Mouse (Mus musculus) kidney, postnatal 4 days (tissue): ENCODE measurements at regions not wholly inside any gene's neighbourhood (a gene's known extent, or its start where the extent isn't known, plus 50 kb on each side); places are given as distances from the start of the nearest gene placed in this dataset.

Experiments used
- DNase-seq, 2 experiments: peaks; one replicate each; pipeline ENCODE4 v3.0.0; 2021; ENCODE audit warnings: mixed read lengths in 2 of 2

- DNase-seq = no peak
These were observed 248.2 kb upstream of the Htr2a start for GRCm38 (mm10) chr14:74392419-74392818.

GRCm38 (mm10) chr14:74397202-74397601, 243.4 kb upstream of the Htr2a start:
- no peak for DNase-seq

- no peak for DNase-seq
These were observed 231.2 kb upstream of the Htr2a start for GRCm38 (mm10) chr14:74409441-74409840.

- no peak for DNase-seq
These were observed 212.4 kb upstream of the Htr2a start for GRCm38 (mm10) chr14:74428226-74428625.

GRCm38 (mm10) chr14:74464027-74464682, 176.5 kb upstream of the Htr2a start:
- no peak for DNase-seq

GRCm38 (mm10) chr14:74495504-74495903, 145.1 kb upstream of the Htr2a start:
- no peak for DNase-seq

- no peak for DNase-seq
These were observed 129.1 kb upstream of the Htr2a start for GRCm38 (mm10) chr14:74511521-74511920.

- DNase-seq = no peak
These were observed 124.2 kb upstream of the Htr2a start for GRCm38 (mm10) chr14:74516451-74516850.

- DNase-seq = no peak
These were observed 121.1 kb upstream of the Htr2a start for GRCm38 (mm10) chr14:74519531-74519930.

GRCm38 (mm10) chr14:74521669-74522068, 119.0 kb upstream of the Htr2a start:
- DNase-seq = no peak

- DNase-seq = no peak
These were observed 113.4 kb upstream of the Htr2a start for GRCm38 (mm10) chr14:74527246-74527645.

- DNase-seq = peak; percentile 4 to 10
These were observed 111.2 kb upstream of the Htr2a start for GRCm38 (mm10) chr14:74529368-74529951.

GRCm38 (mm10) chr14:74538187-74538586, 102.5 kb upstream of the Htr2a start:
- no peak for DNase-seq

GRCm38 (mm10) chr14:74544028-74544427, 96.6 kb upstream of the Htr2a start:
- DNase-seq = no peak

- DNase-seq = no peak
These were observed 89.5 kb upstream of the Htr2a start for GRCm38 (mm10) chr14:74551091-74551490.

- no peak for DNase-seq
These were observed 87.0 kb upstream of the Htr2a start for GRCm38 (mm10) chr14:74553636-74554035.

- no peak for DNase-seq
These were observed 82.3 kb upstream of the Htr2a start for GRCm38 (mm10) chr14:74558359-74558758.
